Mouse (Mus musculus) mature B cell (primary cell): ENCODE measurements around the gene Plod1.
"Not testable (repeated sequence)": the region's sequence is repeated elsewhere in the genome, so short reads cannot be mapped to it uniquely, and the experiment has no call there.

Source experiments
- in situ Hi-C: fragments of 300-500 bp; cut with MboI; formaldehyde crosslinking; loops from 2 replicates; pipeline ENCODE4 v1.14.3; 2019

Gene Plod1

GRCm38 (mm10) chr4:147888237-147888636 is 48.3 kb downstream of the Plod1 start:
- in situ Hi-C loops = no loop called here

GRCm38 (mm10) chr4:147887277-147887676 is 49.3 kb downstream of the Plod1 start:
- in situ Hi-C loops = no loop called here

GRCm38 (mm10) chr4:147886158-147886557 is 50.4 kb downstream of the Plod1 start:
- in situ Hi-C loops = no loop called here

GRCm38 (mm10) chr4:147884138-147884537 is 52.4 kb downstream of the Plod1 start:
- in situ Hi-C loops = no loop called here

- in situ Hi-C loops = no loop called here
Observed at GRCm38 (mm10) chr4:147883041-147883440, 53.5 kb downstream of the Plod1 start.

- in situ Hi-C loops = no loop called here
Observed at GRCm38 (mm10) chr4:147881792-147882191, 54.8 kb downstream of the Plod1 start.

GRCm38 (mm10) chr4:147879865-147880264 is 56.7 kb downstream of the Plod1 start:
- in situ Hi-C loops = no loop called here

- in situ Hi-C loops = no loop called here
Observed at GRCm38 (mm10) chr4:147879456-147879855, 57.1 kb downstream of the Plod1 start.

GRCm38 (mm10) chr4:147878537-147878936 is 58.0 kb downstream of the Plod1 start:
- in situ Hi-C loops = no loop called here

GRCm38 (mm10) chr4:147875852-147876575 is 60.6 kb downstream of the Plod1 start:
- in situ Hi-C loops = no loop called here

- in situ Hi-C loops = no loop called here
Observed at GRCm38 (mm10) chr4:147869238-147869637, 67.3 kb downstream of the Plod1 start.

GRCm38 (mm10) chr4:147868450-147869031 is 68.0 kb downstream of the Plod1 start, which contains the start of the genes Miip and Fv1:
TSS of gene Miip (minus strand) at chr4:147868816.
TSS of gene Fv1 (plus strand) at chr4:147868979.
- in situ Hi-C loops = no loop called here

- in situ Hi-C loops = no loop called here
Observed at GRCm38 (mm10) chr4:147867563-147868449, 68.8 kb downstream of the Plod1 start.

- in situ Hi-C loops = not testable (repeated sequence)
Observed at GRCm38 (mm10) chr4:147866793-147867192, 69.8 kb downstream of the Plod1 start.

GRCm38 (mm10) chr4:147866056-147866455 is 70.5 kb downstream of the Plod1 start:
- in situ Hi-C loops = no loop called here

- in situ Hi-C loops = no loop called here
Observed at GRCm38 (mm10) chr4:147865651-147866050, 70.9 kb downstream of the Plod1 start.

- in situ Hi-C loops = no loop called here
Observed at GRCm38 (mm10) chr4:147862051-147862450, 74.5 kb downstream of the Plod1 start.
